Mouse (Mus musculus): ENCODE data around the gene Ccdc173.

GRCm38 (mm10) chr2:69722650-69723518 is 66.5 kb downstream of the Ccdc173 start:
- 0 out of 2 replicates have a peak, but pooled peaks have one; percentile 16 for TF ChIP-seq EP300 (IDR thresholded peaks at IDR 0.05; ENCODE audit: low read depth)
- no peak for TF ChIP-seq CTCF (IDR thresholded peaks at IDR 0.05; ENCODE audit: low read depth)

Data from liver, postnatal 0 days (tissue).